Mouse (Mus musculus) adrenal gland, adult 18-20 months (tissue): Measurements from ENCODE around the gene Iqcn. TPM values are rescaled to one million over a fixed set of nuclear protein-coding genes. Genes with fewer than 3 reads are reported as not detected.

Source experiments
- total RNA-seq, 2 experiments: library from RNA; stranded (reverse); gene quantifications; 1 replicate in 1 of 2; 2 replicates in 1 of 2; pipeline ENCODE4 v1.2.3; 2021

Gene Iqcn
- total RNA-seq, 2 experiments from 2014 or later: 0.10 TPM; not detected in 1

Other genes starting within 250 kb of the Iqcn start
- 10 to 100 TPM; 26.0 to 27.0 TPM for gene Klhl26, start 226.5 kb upstream of the Iqcn start, total RNA-seq
- 10 to 100 TPM; 20.4 to 26.4 TPM for gene Tmem59l, start 216.1 kb upstream of the Iqcn start, total RNA-seq
- 1 to 10 TPM in 1 of 2 experiments, under 1 TPM in 1; 0.74 to 1.6 TPM for gene Crlf1, start 210.3 kb upstream of the Iqcn start, total RNA-seq
- 100 to 1,000 TPM; 155 to 174 TPM for gene Rex1bd, start 196.7 kb upstream of the Iqcn start, total RNA-seq
- gene Uba52, start 192.7 kb upstream of the Iqcn start, total RNA-seq: 1,000 to 10,000 TPM; 1,449 to 1,570 TPM
- 100 to 1,000 TPM; 257 to 332 TPM for gene Fkbp8, start 175.7 kb upstream of the Iqcn start, total RNA-seq
- gene Kxd1, start 175.5 kb upstream of the Iqcn start, total RNA-seq: 10 to 100 TPM; 68.1 to 76.3 TPM
- 10 to 100 TPM; 23.1 to 26.6 TPM for gene Ell, start 164.0 kb upstream of the Iqcn start, total RNA-seq
- 100 to 1,000 TPM; 115 to 165 TPM for gene Isyna1, start 109.1 kb upstream of the Iqcn start, total RNA-seq
- 10 to 100 TPM; 78.5 to 86.9 TPM for gene Ssbp4, start 94.6 kb upstream of the Iqcn start, total RNA-seq
- 1 to 10 TPM; 1.4 to 3.0 TPM for gene Lrrc25, start 87.3 kb upstream of the Iqcn start, total RNA-seq
- gene Gdf15, start 71.0 kb upstream of the Iqcn start, total RNA-seq: 1 to 10 TPM; 2.2 to 6.4 TPM
- gene Pgpep1, start 43.1 kb upstream of the Iqcn start, total RNA-seq: 100 to 1,000 TPM; 101 to 153 TPM
- gene Lsm4, start 30.2 kb upstream of the Iqcn start, total RNA-seq: 10 to 100 TPM; 73.2 to 75.9 TPM
- 100 to 1,000 TPM; 228 to 252 TPM for gene Jund, start 4.5 kb upstream of the Iqcn start, total RNA-seq
- under 1 TPM in 1 of 2 experiments, not detected in 1; 0.53 TPM for gene Gm3336, start 15.1 kb downstream of the Iqcn start, total RNA-seq
- gene Pde4c, start 20.3 kb downstream of the Iqcn start, total RNA-seq: under 1 TPM; 0.42 to 0.86 TPM
- 10 to 100 TPM; 52.4 to 60.4 TPM for gene Rab3a, start 51.2 kb downstream of the Iqcn start, total RNA-seq
- gene Mpv17l2, start 57.5 kb downstream of the Iqcn start, total RNA-seq: 100 to 1,000 TPM in 1 of 2 experiments, 10 to 100 TPM in 1; 94.9 to 120 TPM
- 10 to 100 TPM; 30.5 to 36.5 TPM for gene Pik3r2, start 73.3 kb downstream of the Iqcn start, total RNA-seq
- gene Mast3, start 101.6 kb downstream of the Iqcn start, total RNA-seq: 10 to 100 TPM; 15.6 to 16.7 TPM
- gene Il12rb1, start 105.0 kb downstream of the Iqcn start, total RNA-seq: under 1 TPM; 0.66 to 0.77 TPM
- gene Arrdc2, start 136.3 kb downstream of the Iqcn start, total RNA-seq: 1 to 10 TPM; 8.3 to 8.7 TPM
- 1 to 10 TPM; 2.2 to 2.8 TPM for gene Kcnn1, start 159.8 kb downstream of the Iqcn start, total RNA-seq
- 10 to 100 TPM; 58.9 to 59.3 TPM for gene Ccdc124, start 170.5 kb downstream of the Iqcn start, total RNA-seq
- gene Slc5a5, start 189.3 kb downstream of the Iqcn start, total RNA-seq: not detected
- gene Rpl18a, start 194.0 kb downstream of the Iqcn start, total RNA-seq: 1,000 to 10,000 TPM; 1,253 to 1,401 TPM
- 10 to 100 TPM; 34.3 to 39.5 TPM for gene Map1s, start 202.5 kb downstream of the Iqcn start, total RNA-seq